Mouse (Mus musculus) urinary bladder, adult 2 months (tissue): ENCODE data around the gene Cyp2t4. TPM values are rescaled to one million over a fixed set of nuclear protein-coding genes. Genes with fewer than 3 reads are reported as not detected.

ENCODE experiments used
- DNase-seq: peaks from one replicate; pipeline ENCODE4 v3.0.0; 2022; ENCODE audit warnings: low spot score
- polyA plus RNA-seq: library from polyadenylated mRNA; depleted of rRNA; stranded (reverse); fragments of >200 nt; gene quantifications from 2 replicates; pipeline ENCODE4 v1.2.3, GENCODE M21; 2012; rRNA removed

Gene Cyp2t4
- not detected in 2 replicates for polyA plus RNA-seq

- no peak for DNase-seq
Measured at GRCm38 (mm10) chr7:27153205-27153764, at the start of gene Cyp2t4. Gene Cyp2t4, plus strand, starts transcription at chr7:27153714.

GRCm38 (mm10) chr7:27104882-27105281, 48.6 kb upstream of the Cyp2t4 start:
- DNase-seq: no peak

GRCm38 (mm10) chr7:27110327-27110726, 43.2 kb upstream of the Cyp2t4 start:
- no peak for DNase-seq

- no peak for DNase-seq
Measured at GRCm38 (mm10) chr7:27111038-27111437, 42.5 kb upstream of the Cyp2t4 start.

GRCm38 (mm10) chr7:27111987-27112386, 41.5 kb upstream of the Cyp2t4 start:
- DNase-seq: no peak

GRCm38 (mm10) chr7:27118033-27118511, 35.4 kb upstream of the Cyp2t4 start:
- DNase-seq: no peak

GRCm38 (mm10) chr7:27119676-27120075, 33.8 kb upstream of the Cyp2t4 start, which contains the start of gene Cyp2f2:
Gene Cyp2f2, plus strand, starts transcription at chr7:27119909.
- no peak for DNase-seq

DNA sequence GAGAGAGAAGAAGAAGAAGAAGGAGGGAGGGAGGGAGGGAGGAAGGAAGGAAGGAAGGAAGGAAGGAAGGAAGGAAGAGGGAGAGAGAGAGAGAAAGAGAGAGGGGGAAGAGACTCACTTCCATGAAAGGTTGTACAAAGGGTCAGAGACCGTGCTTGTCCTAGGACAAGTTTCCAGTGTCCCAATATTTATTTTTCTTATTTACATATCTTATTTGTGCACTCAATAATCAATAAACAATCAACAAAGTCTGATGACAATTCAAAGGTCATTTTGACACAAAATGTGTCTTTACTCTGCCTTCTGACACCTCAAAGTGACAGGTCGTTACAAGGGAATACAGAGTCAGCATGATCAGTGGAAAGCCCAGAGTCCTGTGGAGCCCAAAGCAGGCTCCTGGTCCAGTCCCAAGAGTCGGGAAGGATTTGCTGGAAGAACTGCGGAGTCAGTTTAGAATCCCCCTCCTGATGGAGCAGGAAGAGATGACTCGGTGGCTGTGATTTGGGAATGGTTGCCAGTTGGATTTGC, 29.1 kb upstream of the Cyp2t4 start:
- no peak for DNase-seq

DNA sequence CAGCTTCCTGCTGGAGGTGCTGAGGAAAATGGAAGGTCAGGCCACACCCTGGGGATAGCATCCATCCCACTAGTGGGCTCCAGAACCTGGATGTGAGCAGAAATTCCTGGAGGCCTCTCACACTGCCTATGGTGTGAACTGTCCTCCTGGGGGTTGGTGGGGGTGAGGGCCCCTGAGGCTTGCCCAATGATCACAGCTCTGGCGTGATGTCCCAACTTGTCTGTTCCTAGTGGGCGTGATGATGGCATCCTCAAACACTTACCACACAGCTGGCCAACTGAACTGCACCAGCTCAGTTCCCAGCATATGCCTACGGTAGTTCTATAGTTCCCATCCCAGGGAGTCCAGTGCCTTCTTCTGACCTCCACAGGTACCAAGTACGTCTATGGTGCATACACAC, 28.5 kb upstream of the Cyp2t4 start:
- DNase-seq: no peak

GRCm38 (mm10) chr7:27128162-27128561, 25.4 kb upstream of the Cyp2t4 start:
- no peak for DNase-seq

- no peak for DNase-seq
Measured at GRCm38 (mm10) chr7:27128946-27129345, 24.6 kb upstream of the Cyp2t4 start.

DNA sequence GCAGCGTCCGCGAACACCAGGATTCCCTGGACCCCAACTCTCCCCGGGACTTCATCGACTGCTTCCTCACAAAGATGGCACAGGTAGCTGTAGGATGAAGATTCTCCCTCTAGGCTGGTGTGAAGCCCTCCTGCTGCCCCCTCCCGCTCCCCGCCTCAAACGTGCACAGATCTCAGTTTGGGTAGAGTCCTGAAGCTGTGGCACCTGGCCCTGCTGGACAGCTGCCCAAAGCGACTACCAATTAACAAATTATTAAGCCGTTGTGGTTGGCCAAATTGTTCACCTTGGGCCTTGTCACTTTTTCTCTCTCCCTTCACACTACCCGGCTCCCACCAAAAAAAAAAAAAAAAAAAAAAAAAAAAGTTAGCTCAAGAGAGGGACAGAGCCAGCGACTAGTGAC, 23.7 kb upstream of the Cyp2t4 start:
- no peak for DNase-seq

- no peak for DNase-seq
Measured at GRCm38 (mm10) chr7:27130521-27131370, 22.8 kb upstream of the Cyp2t4 start.

- no peak for DNase-seq
Measured at GRCm38 (mm10) chr7:27131387-27131786, 22.1 kb upstream of the Cyp2t4 start.

DNA sequence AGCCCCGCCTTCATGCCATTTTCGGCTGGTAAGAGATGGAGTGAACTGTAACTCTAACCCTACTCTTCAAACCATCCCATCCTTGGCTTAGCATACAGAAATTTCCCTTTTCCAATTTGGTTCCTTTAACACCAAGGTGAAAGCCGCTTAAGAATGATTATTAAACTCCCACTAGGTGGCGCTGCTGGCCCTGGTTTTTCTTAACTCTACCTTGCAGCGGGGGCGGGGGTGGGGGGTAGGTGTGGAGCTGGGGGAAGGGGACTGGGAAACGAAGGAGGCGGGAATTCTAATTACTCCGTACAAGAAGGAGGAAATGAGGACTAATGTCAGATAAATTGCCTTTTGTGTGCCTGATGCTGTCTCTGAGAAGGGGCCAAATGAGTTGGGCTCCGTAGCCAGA, 20.9 kb upstream of the Cyp2t4 start:
- no peak for DNase-seq

GRCm38 (mm10) chr7:27133156-27133555, 20.4 kb upstream of the Cyp2t4 start:
- no peak for DNase-seq

GRCm38 (mm10) chr7:27133757-27134156, 19.8 kb upstream of the Cyp2t4 start:
- DNase-seq: no peak

DNA sequence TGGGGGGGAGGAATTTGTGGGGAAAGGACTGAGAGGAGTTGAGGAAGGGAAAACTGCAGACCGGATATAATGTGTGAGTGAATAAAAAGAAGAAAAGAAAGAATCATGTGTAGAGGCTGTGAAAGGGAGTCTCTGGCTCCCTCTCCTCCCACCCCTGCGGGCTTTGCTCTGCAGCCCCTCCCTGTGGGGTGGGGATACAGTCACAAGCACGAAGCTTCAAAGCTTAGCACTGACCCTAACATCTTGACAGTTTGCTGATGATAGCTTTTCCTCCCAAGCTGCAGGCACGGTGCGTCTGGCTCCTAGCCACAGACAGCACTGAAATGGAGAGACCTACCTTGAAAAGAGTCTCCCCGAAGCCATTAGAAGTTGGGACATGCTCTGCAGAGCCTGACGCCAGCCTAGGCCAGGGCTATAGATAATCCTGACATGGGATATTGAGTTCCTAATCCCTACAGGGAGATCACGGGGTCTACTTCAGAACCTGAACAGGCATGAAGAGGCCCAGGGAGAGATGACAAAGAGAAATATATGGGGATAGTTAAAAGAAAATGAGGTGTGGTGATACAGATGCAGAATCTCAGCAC, 17.0 kb upstream of the Cyp2t4 start:
- no peak for DNase-seq

DNA sequence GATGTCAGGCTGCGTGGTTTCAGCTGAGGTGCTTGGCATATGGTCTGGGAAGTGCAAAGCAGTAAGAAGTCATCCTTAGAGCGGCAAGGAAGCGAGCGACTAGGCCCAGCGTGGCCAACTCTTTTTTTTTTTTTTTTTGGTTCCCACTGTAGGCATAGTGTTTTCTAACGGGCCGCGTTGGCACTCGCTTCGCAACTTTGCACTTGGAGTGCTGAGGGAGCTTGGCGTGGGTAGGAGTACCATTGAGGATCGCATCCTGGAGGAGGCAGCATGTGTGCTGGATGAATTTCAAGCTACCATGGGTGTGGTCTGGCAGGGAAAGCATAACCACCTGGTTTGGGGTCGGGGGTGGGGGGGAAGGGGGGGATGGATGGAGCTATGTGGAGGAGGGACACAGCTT, 2.5 kb downstream of the Cyp2t4 start:
- no peak for DNase-seq

- no peak for DNase-seq
Measured at GRCm38 (mm10) chr7:27158171-27158570, 4.7 kb downstream of the Cyp2t4 start.

DNA sequence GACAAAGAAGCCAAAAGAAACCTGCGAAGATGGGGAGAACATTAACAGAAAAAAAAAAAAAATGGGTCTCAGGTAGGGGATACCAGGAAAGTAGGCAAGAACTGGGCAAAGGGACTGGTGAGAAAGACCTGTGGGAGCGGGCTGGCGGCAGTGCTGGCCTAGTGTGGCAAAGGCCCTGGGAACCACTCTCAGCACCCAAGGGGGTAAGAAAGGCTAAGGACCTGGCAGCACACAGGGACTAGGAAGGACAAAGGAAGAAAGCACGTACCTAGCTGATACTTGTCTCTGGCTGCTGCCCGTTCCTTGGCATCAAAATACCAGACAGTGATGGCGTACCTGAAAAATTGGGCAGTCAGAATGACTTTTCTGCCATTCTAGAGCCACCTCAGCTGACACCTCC, 5.7 kb downstream of the Cyp2t4 start:
- no peak for DNase-seq

DNA sequence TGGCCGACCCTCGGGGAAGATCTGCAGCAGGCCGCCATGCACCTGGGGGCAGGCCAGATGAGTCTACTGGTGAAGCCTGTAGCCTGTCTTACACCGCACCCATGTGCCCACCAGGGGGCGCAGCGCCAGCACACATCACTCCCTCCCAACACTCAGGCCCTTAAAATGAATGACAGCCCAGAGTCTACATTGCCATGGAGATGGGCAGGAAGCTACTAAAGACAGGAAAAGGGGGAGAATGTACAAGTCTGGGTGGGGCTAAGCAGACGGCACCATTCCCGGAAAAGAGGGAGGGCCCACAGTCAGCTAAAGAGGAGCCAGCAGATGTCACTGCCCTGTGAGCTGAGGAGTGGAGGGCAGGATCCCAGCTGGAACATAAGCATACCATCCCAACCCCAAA, 6.4 kb downstream of the Cyp2t4 start:
- DNase-seq: peak; percentile 77

DNA sequence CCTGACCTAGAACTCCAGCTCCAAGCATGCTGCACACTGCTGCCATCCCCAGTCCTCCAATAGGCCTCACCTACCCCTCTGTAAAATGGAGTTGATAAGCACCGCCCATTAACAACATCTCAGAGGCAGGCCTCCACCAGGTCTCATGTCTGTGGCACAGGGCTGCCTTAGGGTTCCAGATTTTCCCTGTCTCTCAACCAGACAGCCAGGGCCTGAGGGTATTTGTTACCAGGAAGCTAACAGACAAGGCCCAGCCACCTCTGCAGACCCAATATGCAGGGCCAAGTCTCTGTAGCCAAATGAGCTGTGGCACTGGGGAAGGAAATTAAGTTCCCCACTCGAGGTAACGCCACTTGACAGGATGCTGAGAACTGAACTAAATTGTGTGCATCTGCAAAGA, 7.4 kb downstream of the Cyp2t4 start:
- DNase-seq: no peak
